18 mouse cellular contexts compared by ENCODE assay signal in the genomic region with DNA sequence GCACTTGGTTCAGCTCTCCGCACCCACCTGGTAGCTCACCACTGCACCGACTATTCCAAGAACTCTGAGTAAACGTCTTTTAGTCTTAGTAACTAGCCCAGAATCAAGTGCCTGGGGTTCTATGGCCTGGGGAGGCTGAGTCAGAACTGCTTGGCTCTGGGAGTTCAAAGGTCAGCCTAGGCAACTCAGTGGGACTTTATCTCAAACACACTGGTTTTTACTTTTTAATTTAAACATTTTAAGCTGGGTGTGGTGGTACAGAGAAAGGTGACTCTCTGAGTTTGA. TPM values are rescaled to one million over a fixed set of nuclear protein-coding genes. Genes with fewer than 3 reads are reported as not detected.
DNase-seq lines count a peak whose midpoint lies in the region; ATAC-seq and TF ChIP-seq lines count a peak whose summit lies in the region.
"Had no signal": no experiment of that assay in that cellular context is flagged by ENCODE, and none has a peak within 500 bp of the region (broad histone marks: within the 10 kb centered on the region; RNA-seq: fewer than 3 reads in every experiment).

No protein-coding gene starts in this region.

- H3K9ac ChIP-seq in lung, embryonic 15.5 days, result no peak overlapping the region
- H3K9ac ChIP-seq in heart, embryonic 11.5 days (ENCODE audit: low read depth, low read length), result no peak overlapping the region
- no peak overlapping the region for H3K9ac ChIP-seq in hindbrain, embryonic 14.5 days
- H3K9ac ChIP-seq: embryonic facial prominence, embryonic 13.5 days; hindbrain, embryonic 12.5 days; kidney, embryonic 15.5 days; midbrain, embryonic 15.5 days had no signal

- no peak for TF ChIP-seq CTCF in bone marrow macrophage, adult 2 months (IDR thresholded peaks at IDR 0.05; ENCODE audit: low read depth, low read length)

- no peak overlapping the region for H3K4me3 ChIP-seq in lung, embryonic 15.5 days
- H3K4me3 ChIP-seq in bone marrow macrophage, adult 2 months (ENCODE audit: insufficient read depth, low read length), result no peak overlapping the region
- no peak overlapping the region for H3K4me3 ChIP-seq in heart, embryonic 11.5 days (ENCODE audit: low read depth, low read length)
- H3K4me3 ChIP-seq in hindbrain, embryonic 14.5 days (replicated peaks; ENCODE audit: low read length), result no peak overlapping the region
- H3K4me3 ChIP-seq: embryonic facial prominence, embryonic 13.5 days; hindbrain, embryonic 12.5 days; kidney, embryonic 15.5 days; limb, embryonic 10.5 days; midbrain, embryonic 15.5 days; myocyte had no signal

- 52% methylated on average over 3 of the region's 3 CpGs for WGBS in lung, embryonic 15.5 days
- WGBS in heart, embryonic 11.5 days (ENCODE audit: insufficient replicate concordance), result 71% methylated on average over 3 of the region's 3 CpGs
- WGBS in hindbrain, embryonic 14.5 days, result 61% methylated on average over 3 of the region's 3 CpGs

- TF ChIP-seq POLR2A in bone marrow macrophage, adult 2 months (IDR thresholded peaks at IDR 0.05; ENCODE audit: borderline replicate concordance, low read depth, low read length), result no peak

- H3K27ac ChIP-seq in lung, embryonic 15.5 days, result peak overlapping the region; percentile 45
- H3K27ac ChIP-seq in bone marrow macrophage, adult 2 months (ENCODE audit: insufficient read depth, low read depth, low read length), result peak overlapping the region; percentile 35
- H3K27ac ChIP-seq in heart, embryonic 11.5 days (ENCODE audit: low read depth, low read length), result no peak overlapping the region
- H3K27ac ChIP-seq in hindbrain, embryonic 14.5 days, result no peak overlapping the region
- H3K27ac ChIP-seq: embryonic facial prominence, embryonic 13.5 days; hindbrain, embryonic 12.5 days; kidney, embryonic 15.5 days; limb, embryonic 10.5 days; midbrain, embryonic 15.5 days had no signal

- H3K4me1 ChIP-seq in lung, embryonic 15.5 days, result peaks cover 39% of the 10 kb centered on the region
- peaks cover 37% of the 10 kb centered on the region for H3K4me1 ChIP-seq in bone marrow macrophage, adult 2 months (ENCODE audit: control insufficient read depth, insufficient read depth, low read length)
- H3K4me1 ChIP-seq in heart, embryonic 11.5 days (ENCODE audit: control insufficient read depth, insufficient read depth, low read length), result no peaks in the 10 kb centered on the region
- H3K4me1 ChIP-seq in hindbrain, embryonic 14.5 days (replicated peaks; ENCODE audit: control insufficient read depth, insufficient read depth, low read length), result peaks cover 8% of the 10 kb centered on the region

- no peak overlapping the region for H3K4me2 ChIP-seq in lung, embryonic 15.5 days
- H3K4me2 ChIP-seq in heart, embryonic 11.5 days, result no peak overlapping the region
- H3K4me2 ChIP-seq in hindbrain, embryonic 14.5 days (replicated peaks), result no peak overlapping the region
- H3K4me2 ChIP-seq: embryonic facial prominence, embryonic 13.5 days; hindbrain, embryonic 12.5 days; kidney, embryonic 15.5 days; midbrain, embryonic 15.5 days had no signal

- no peaks in the 10 kb centered on the region for H3K36me3 ChIP-seq in lung, embryonic 15.5 days
- H3K36me3 ChIP-seq in heart, embryonic 11.5 days (ENCODE audit: control insufficient read depth, insufficient read depth, low read length), result no peaks in the 10 kb centered on the region
- H3K36me3 ChIP-seq in hindbrain, embryonic 14.5 days (replicated peaks; ENCODE audit: control insufficient read depth, insufficient read depth), result no peaks in the 10 kb centered on the region
- H3K36me3 ChIP-seq: hindbrain, embryonic 12.5 days; kidney, embryonic 15.5 days; midbrain, embryonic 15.5 days had no signal

- no peaks in the 10 kb centered on the region for H3K9me3 ChIP-seq in lung, embryonic 15.5 days
- H3K9me3 ChIP-seq in heart, embryonic 11.5 days (replicated peaks; ENCODE audit: control insufficient read depth, low read length), result no peaks in the 10 kb centered on the region
- no peaks in the 10 kb centered on the region for H3K9me3 ChIP-seq in hindbrain, embryonic 14.5 days (ENCODE audit: control insufficient read depth, low read length)
- H3K9me3 ChIP-seq: embryonic facial prominence, embryonic 13.5 days; hindbrain, embryonic 12.5 days; kidney, embryonic 15.5 days; limb, embryonic 10.5 days; midbrain, embryonic 15.5 days had no signal

- no peak for ATAC-seq in lung, embryonic 15.5 days (ENCODE audit: borderline replicate concordance, extremely low read depth, low FRiP score, low TSS enrichment)
- peak; percentile 17; the same call in 1 of the 2 replicates for ATAC-seq in megakaryocyte, adult 5-6 weeks (ENCODE audit: poor library complexity, severe bottlenecking)
- ATAC-seq in heart, embryonic 11.5 days (replicated peaks; ENCODE audit: insufficient number of reproducible peaks, low FRiP score, low TSS enrichment), result no peak
- no peak for ATAC-seq in hindbrain, embryonic 14.5 days (ENCODE audit: low FRiP score)
- ATAC-seq: inflammation-experienced regulatory T-cells, adult 6 months; midbrain, embryonic 15.5 days had no signal

- H3K27me3 ChIP-seq in lung, embryonic 15.5 days, result no peaks in the 10 kb centered on the region
- H3K27me3 ChIP-seq in heart, embryonic 11.5 days (ENCODE audit: control insufficient read depth, insufficient read depth, low read length), result peaks cover 41% of the 10 kb centered on the region
- H3K27me3 ChIP-seq in hindbrain, embryonic 14.5 days (ENCODE audit: control insufficient read depth, insufficient read depth, low read length), result no peaks in the 10 kb centered on the region
- H3K27me3 ChIP-seq: embryonic facial prominence, embryonic 13.5 days; kidney, embryonic 15.5 days had no signal

- DNase-seq in lung, postnatal 25 days (ENCODE audit: low spot score), result no peak
- peak; percentile 70 for DNase-seq in yolk sac, embryonic 10.5 days (ENCODE audit: low spot score)
- no peak for DNase-seq in hindbrain, embryonic 14.5 days (ENCODE audit: low spot score)
- DNase-seq: adrenal gland, adult 2 months; kidney, postnatal 4 days; layer of hippocampus, adult 9-11 months; thymus, postnatal 14 days had no signal

RNA-seq across cellular contexts. Expression of a gene that starts 27.0 kb away (rescaled TPM):
- polyA plus RNA-seq in lung, embryonic 15.5 days (2015; fragmentation: Nextera tagmentation; extraction: Ambion mirVana), result 24.1 and 25.1 TPM in 2 replicates
- 14.7 and 23.4 TPM in 2 replicates for polyA plus RNA-seq in bone marrow macrophage, adult 2 months (2012; ENCODE audit: insufficient read depth, insufficient read length, missing spikeins)
- total RNA-seq in megakaryocyte, adult 5-6 weeks (2015), result 23.3 and 30.2 TPM in 2 replicates
- total RNA-seq in megakaryocyte, adult 5-6 weeks (2017), result 6.8 and 11.8 TPM in 2 replicates
- 4.8 and 5.2 TPM in 2 replicates for polyA plus RNA-seq in heart, embryonic 11.5 days (2014; fragmentation: Nextera tagmentation; extraction: Ambion mirVana)
- polyA plus RNA-seq in hindbrain, embryonic 14.5 days (2014; fragmentation: Nextera tagmentation; extraction: Ambion mirVana), result 18.8 and 21.4 TPM in 2 replicates

Comparison
In these comparisons a context has a peak if more than half of its experiments do, and no peak if none do; other contexts are left out.
1. H3K27ac ChIP-seq: peak in lung, embryonic 15.5 days (single experiment) and bone marrow macrophage, adult 2 months (single experiment); none in heart, embryonic 11.5 days (single experiment) and hindbrain, embryonic 14.5 days (single experiment).